Mouse (Mus musculus) thymus, adult 2 months (tissue): Measurements from ENCODE around the gene Acap2.

Experiments
- CTCF ChIP-seq: fragments of 200-500 bp; IDR thresholded peaks from 2 replicates; pipeline ENCODE4 v1.5.1; 2012; ENCODE audit warnings: mild to moderate bottlenecking, control low read depth, low read length, moderate library complexity, borderline replicate concordance; ENCODE audit not compliant: control insufficient read depth, poor library complexity, insufficient read depth; ENCODE audit errors: extremely low read depth
- POLR2A ChIP-seq: fragments of 200-500 bp; IDR thresholded peaks from 2 replicates; pipeline ENCODE4 v1.6.1; 2012; ENCODE audit warnings: mild to moderate bottlenecking, low read length, control low read depth, moderate library complexity; ENCODE audit not compliant: control insufficient read depth, poor library complexity, insufficient read depth; ENCODE audit errors: extremely low read depth

DNA sequence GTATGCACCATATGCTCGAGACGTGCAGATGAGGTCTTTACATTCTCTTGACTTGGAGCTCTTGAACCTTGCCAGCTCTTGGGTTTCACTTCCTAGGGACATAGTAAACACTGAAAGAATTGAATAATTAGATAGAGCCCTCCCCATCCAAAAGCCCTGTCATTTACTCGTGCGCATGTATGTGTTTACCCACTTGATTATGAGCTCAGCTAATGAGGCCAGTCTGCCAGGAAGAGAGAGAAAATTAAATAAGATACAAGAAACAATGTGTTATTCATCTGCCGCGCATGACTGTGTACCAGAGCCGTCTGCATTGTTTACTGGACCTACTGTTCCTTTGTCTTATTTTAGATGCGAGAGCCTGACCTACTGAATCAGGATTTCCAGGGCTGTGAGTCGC lies 10.5 kb upstream of the Acap2 start:
- TF ChIP-seq CTCF (no peak), POLR2A (no peak)
